Mouse (Mus musculus) brain, embryonic 18.5 days (tissue): ENCODE results near the gene Mical1.
A peak's percentile ranks its signal among the peaks of the same experiment; 100 is the strongest.

Experiments
- DNase-seq: peaks from one replicate; pipeline ENCODE4 v3.0.0-alpha.2; 2012; ENCODE audit warnings: low read depth, low spot score

The Mical1 gene

DNA sequence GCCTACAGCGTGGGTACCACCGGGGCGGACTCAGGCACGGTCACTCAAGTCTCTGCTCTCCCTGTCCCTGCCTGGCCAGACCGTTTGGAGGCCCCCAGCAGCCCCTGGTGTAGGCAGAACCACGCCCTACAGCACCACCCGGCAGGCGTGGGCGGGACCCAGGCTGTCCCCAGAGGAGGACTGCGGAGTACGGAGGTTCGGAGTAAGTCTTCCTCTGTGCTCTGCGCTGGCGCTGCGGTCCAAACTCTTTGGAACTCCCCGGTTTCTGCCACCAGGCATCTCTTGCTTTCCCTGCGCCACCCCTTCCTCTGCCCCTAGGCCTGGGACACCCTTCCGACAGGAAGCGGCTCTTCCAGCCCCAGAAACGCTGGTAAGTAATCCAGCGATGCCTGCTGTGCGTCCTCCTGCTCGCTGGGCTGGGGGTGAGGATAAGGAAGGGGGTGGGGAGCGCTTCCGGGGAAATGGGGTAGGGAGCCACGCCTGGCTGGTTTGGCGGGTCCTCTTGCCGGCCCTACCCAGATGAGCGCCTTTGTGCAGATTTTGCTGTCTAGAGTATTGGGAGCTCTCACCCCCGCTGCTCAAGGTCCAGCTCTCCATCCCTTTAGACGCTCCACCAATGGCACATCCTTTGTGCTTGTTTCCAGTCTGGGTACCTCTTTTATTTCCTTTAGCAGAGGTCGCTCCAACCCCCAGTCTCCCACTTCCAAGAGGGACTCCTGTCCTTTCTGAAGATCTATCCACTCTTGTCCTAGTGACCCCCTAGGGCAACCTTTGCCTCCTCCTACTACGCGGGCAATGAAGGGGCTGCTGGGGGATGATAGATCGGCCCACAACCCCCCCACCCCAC is at the start of gene Mical1:
Gene Mical1 (plus strand): TSS at position 144 of the 847 bp plus-strand sequence.
- DNase-seq, result no peak

- DNase-seq, result no peak
Observed at GRCm38 (mm10) chr10:41426368-41426767, 49.7 kb upstream of the Mical1 start.

GRCm38 (mm10) chr10:41434624-41435023 is 41.5 kb upstream of the Mical1 start:
- DNase-seq, result no peak

GRCm38 (mm10) chr10:41435141-41435540 is 41.0 kb upstream of the Mical1 start:
- no peak for DNase-seq

DNA sequence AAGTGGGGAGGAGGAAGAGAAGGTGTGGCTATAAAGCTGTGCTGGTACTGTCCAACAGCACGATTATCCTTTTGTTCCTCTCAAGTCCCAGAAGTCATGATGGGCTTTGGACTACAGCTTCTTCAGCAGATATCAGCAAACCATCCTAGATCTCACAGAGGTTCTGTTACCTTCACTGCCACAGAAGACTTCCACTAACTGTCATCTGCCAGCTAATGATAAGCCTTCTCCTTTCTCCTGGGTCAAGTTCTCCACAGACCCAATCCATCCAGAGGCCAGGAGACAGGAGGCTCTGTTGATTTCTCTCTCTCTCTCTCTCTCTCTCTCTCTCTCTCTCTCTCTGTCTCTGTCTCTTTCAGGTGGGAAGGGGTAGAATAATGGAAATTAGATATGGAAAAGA is 27.9 kb upstream of the Mical1 start:
- no peak for DNase-seq

DNA sequence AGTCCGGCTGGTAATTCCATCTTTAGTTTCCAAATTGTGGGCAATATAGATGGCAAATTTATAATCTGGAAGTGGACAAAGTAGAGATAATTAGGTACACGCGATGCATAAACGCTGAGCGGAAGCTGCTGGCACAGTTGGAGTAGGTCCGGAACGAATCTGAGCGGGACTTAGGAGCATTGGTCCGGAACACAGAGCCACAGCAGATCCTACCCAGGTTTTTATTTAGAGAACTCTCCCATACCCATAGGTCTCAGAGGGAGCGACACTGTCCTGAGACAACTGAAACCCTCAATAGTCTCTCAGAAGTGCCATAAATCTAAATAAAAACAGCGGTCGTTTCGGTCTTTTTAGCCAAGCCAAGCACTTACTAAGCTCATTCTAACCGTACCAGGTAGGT is 26.4 kb upstream of the Mical1 start:
- no peak for DNase-seq

- peak; percentile 83 for DNase-seq
Observed at GRCm38 (mm10) chr10:41450137-41450670, 25.9 kb upstream of the Mical1 start, which contains the start of gene Zbtb24. Gene Zbtb24 (plus strand): TSS chr10:41450383.

DNA sequence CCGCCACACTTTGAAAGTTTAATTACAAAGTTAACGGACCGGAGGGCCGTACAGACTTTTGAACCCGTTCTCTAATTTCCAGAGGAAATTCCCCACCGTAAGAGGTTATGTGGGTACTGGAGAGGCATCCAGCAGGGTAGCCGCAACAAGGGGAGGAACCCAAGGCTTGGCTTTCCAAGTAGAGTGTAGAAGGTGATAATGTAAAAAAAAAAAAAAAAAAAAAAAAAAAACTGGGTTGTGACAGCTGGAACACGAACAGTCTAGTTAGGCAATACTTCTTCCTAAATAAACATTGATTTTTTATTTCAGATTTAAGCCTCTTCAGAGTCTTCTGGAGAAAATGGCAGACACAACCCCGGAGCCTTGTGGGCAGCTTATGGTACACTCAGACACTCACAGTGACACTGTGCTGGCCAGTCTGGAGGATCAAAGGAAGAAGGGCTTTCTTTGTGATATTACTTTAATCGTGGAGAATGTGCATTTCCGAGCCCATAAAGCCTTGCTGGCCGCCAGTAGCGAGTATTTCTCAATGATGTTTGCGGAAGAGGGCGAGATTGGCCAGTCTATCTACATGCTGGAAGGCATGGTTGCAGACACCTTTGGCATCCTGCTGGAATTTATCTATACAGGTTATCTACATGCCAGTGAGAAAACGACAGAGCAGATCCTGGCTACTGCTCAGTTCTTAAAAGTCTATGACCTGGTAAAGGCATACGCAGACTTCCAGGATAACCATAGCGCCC is 25.2 kb upstream of the Mical1 start:
- DNase-seq, result no peak

DNA sequence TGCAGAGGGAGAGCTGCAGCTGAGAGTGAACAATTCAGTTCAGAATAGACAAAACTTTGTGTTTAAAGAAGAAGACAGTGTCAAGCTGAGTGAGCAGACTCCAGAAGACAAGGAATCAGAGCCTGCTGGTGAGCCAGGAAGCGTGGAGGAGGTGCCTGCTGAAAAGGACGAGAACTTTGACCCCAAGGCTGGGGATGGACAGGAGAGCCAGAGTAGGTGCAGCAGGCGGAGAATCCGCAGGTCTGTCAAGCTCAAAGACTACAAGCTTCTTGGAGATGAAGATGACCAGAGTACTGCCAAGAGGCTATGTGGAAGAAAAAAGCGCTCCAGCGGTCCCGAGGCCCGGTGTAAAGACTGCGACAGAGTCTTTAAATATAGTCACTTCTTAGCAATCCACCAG is 24.5 kb upstream of the Mical1 start:
- DNase-seq, result no peak

DNA sequence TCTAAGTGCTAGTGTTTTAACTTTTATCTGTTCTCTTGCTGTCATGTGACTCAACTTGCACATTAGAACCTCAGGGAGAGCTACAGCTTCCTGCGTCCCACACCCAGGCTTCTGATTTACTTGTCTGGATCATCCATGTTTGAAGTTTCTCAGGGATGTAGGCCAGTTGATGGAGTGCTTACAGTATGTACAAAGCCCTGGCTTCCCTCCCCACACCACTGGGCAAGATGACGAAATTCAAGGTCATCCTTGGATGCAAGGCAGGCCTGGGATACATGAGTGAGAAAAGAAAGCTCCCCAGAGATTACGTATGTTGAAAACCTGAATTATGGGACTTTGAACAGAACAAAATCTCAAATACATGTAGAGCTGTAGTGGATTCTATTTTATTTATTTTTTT is 23.3 kb upstream of the Mical1 start:
- no peak for DNase-seq

- DNase-seq, result no peak
Observed at GRCm38 (mm10) chr10:41459990-41460389, 16.1 kb upstream of the Mical1 start.

DNA sequence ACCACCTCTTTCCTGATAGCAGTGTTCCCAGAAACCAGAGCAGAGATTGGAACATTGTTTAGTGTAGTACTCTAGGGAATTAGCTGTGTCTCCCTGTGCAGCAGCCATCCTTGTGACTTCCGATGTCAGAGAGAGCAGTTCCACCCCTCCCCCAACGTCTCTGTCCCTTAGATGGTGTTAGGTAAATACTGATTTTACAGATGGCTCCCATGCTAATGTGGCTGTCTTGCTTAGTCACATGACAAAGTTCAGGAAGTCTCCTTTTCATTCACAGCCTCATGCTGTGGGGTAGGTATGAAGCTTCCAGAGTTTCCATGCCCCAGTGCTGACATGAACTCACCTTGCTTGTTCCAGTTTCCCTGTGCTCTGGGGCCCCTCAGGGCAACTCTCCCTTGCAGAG is 15.6 kb upstream of the Mical1 start:
- DNase-seq, result no peak

- DNase-seq, result no peak
Observed at GRCm38 (mm10) chr10:41461057-41461722, 14.9 kb upstream of the Mical1 start.

DNA sequence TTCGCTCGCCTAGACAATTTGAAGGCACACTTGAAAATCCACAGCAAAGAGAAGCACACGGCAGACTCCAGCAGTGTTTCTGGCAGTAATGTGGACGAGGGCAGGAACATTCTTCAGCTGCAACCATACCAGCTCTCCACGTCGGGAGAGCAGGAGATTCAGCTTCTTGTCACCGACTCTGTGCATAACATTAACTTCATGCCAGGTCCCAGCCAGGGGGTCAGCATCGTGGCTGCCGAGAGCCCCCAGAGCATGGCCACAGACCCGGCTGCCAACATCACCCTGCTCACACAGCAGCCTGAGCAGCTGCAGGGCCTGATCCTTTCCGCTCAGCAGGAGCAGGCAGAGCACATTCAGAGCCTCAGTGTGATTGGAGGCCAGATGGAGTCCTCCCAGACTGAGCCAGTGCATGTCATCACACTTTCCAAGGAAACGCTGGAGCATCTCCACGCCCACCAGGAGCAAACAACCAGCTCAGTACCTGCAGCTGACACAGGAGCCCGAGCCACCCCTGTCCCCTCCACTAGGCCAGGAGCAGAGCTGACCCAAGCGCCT is 11.6 kb upstream of the Mical1 start:
- no peak for DNase-seq

GRCm38 (mm10) chr10:41467325-41467724 is 8.8 kb upstream of the Mical1 start:
- DNase-seq, result no peak

- DNase-seq, result no peak
Observed at GRCm38 (mm10) chr10:41470693-41471092, 5.4 kb upstream of the Mical1 start.

- no peak for DNase-seq
Observed at GRCm38 (mm10) chr10:41472534-41472933, 3.6 kb upstream of the Mical1 start.

GRCm38 (mm10) chr10:41472962-41473481 is 3.1 kb upstream of the Mical1 start:
- DNase-seq, result no peak

DNA sequence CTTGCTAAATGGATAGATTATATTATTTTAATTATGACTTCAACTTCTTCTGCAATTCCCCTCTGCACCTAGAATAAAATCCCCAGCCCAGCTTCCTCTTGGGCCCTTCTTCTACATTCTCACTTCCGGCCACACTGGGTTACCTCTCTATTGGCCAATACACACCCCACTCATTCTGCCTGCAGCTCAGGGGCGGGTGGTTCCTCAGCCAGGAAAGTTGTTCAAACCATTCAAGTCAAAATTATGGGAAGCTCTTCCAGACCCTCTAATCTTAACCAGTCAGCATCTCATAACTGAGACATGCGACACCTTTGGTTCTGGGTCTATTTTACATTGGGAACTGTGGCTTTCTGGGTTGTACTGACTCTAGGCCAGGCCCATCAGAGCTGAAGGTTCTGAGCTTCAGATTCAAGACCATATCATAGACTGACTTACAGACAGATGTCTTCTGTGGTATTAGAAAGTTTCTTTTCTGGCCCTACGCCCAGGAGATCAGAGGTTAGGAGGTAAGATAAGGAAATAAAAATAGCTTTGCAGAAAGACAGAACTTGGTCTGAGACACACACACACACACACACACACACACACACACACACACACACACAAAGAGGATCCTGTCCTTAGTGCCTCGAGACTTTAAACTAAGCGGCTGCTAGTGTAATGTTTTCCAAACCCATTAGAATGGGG is 2.2 kb upstream of the Mical1 start:
- no peak for DNase-seq

DNA sequence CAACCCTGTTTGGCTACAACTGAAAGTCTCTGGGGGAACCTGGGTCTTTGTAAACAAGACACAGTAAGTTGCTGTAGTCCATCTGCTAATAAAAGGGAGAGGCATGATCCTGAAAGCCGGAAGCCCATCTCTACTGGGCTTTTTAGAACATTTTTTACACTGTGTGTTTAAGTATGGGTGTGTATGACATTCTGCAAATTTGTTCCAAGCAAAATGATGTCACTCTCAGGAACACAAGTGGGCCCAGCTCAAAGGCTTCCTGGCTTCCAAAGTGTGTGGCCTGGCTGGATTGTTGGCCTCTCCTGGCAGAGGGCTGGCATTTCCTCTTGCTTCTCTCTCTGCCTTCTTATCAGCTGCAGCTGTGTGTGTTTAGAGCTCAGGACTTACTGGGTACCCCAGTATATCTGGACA is 1.1 kb upstream of the Mical1 start:
- no peak for DNase-seq

DNA sequence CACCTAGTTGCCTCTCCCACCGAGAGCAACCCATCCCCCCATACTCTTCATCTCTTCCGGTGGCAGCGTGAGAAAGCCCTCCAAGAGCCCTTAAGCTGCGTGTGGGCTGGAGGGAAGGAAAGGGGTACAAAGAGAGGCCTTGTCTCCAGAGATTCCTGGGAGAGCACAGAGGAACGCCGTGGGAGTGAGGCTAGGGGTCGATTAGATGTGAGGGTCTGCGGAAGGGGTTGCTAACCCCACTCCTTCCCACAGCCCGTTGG is 834 bp downstream of the Mical1 start:
- DNase-seq, result no peak
